Mouse (Mus musculus) bone marrow, adult 2 months (tissue): ENCODE data around the gene Pus7.

Experiments used
- CTCF ChIP-seq: fragments of 200-500 bp; IDR thresholded peaks from 2 replicates; pipeline ENCODE4 v1.5.1; 2011; ENCODE audit warnings: low read length, control low read depth; ENCODE audit not compliant: control insufficient read depth, insufficient read depth
- POLR2A ChIP-seq: fragments of 200-500 bp; IDR thresholded peaks from 2 replicates; pipeline ENCODE4 v1.6.1; 2011; ENCODE audit warnings: low read depth, mild to moderate bottlenecking, control low read depth, low read length, borderline replicate concordance; ENCODE audit not compliant: control insufficient read depth

- TF ChIP-seq POLR2A (no peak), CTCF (no peak)
These were observed 86.1 kb downstream of the Pus7 start for GRCm38 (mm10) chr5:23697457-23697856.
